Mouse (Mus musculus) left cerebral cortex, adult 11 months (tissue): ENCODE measurements around the gene Acacb.

Experiments used
- DNase-seq: peaks from one replicate; pipeline ENCODE4 v3.0.0; 2022; ENCODE audit warnings: low spot score

The Acacb gene

GRCm38 (mm10) chr5:114175596-114176171, 29.3 kb downstream of the Acacb start:
- DNase-seq = peak; percentile 44

GRCm38 (mm10) chr5:114176548-114177400, 30.4 kb downstream of the Acacb start:
- no peak for DNase-seq

GRCm38 (mm10) chr5:114177966-114178719, 31.8 kb downstream of the Acacb start:
- DNase-seq = no peak

GRCm38 (mm10) chr5:114179541-114179940, 33.2 kb downstream of the Acacb start:
- DNase-seq = no peak

GRCm38 (mm10) chr5:114183493-114183892, 37.2 kb downstream of the Acacb start:
- DNase-seq = no peak

GRCm38 (mm10) chr5:114187108-114187507, 40.8 kb downstream of the Acacb start:
- DNase-seq = no peak

GRCm38 (mm10) chr5:114188900-114189464, 42.6 kb downstream of the Acacb start:
- DNase-seq = no peak

- DNase-seq = no peak
Observed at GRCm38 (mm10) chr5:114194161-114194560, 47.8 kb downstream of the Acacb start.

- no peak for DNase-seq
Observed at GRCm38 (mm10) chr5:114199116-114199777, 52.9 kb downstream of the Acacb start.

- DNase-seq = no peak
Observed at GRCm38 (mm10) chr5:114206158-114206557, 59.8 kb downstream of the Acacb start.

GRCm38 (mm10) chr5:114213183-114213582, 66.8 kb downstream of the Acacb start:
- no peak for DNase-seq

GRCm38 (mm10) chr5:114218771-114219170, 72.4 kb downstream of the Acacb start:
- DNase-seq = no peak

GRCm38 (mm10) chr5:114226051-114226450, 79.7 kb downstream of the Acacb start:
- no peak for DNase-seq

GRCm38 (mm10) chr5:114228901-114229300, 82.6 kb downstream of the Acacb start:
- DNase-seq = no peak

GRCm38 (mm10) chr5:114238924-114239323, 92.6 kb downstream of the Acacb start:
- DNase-seq = no peak

- no peak for DNase-seq
Observed at GRCm38 (mm10) chr5:114239737-114240136, 93.4 kb downstream of the Acacb start.

- DNase-seq = no peak
Observed at GRCm38 (mm10) chr5:114246465-114246864, 100.1 kb downstream of the Acacb start.

GRCm38 (mm10) chr5:114248174-114248589, 101.8 kb downstream of the Acacb start:
- peak; percentile 23 for DNase-seq

GRCm38 (mm10) chr5:114259495-114259894, 113.2 kb downstream of the Acacb start:
- no peak for DNase-seq

GRCm38 (mm10) chr5:114261494-114261893, 115.2 kb downstream of the Acacb start:
- DNase-seq = no peak

GRCm38 (mm10) chr5:114264030-114264459, 117.7 kb downstream of the Acacb start:
- no peak for DNase-seq

- no peak for DNase-seq
Observed at GRCm38 (mm10) chr5:114264791-114265190, 118.5 kb downstream of the Acacb start.
